Mouse (Mus musculus) ovary, postnatal 36 days (tissue): Measurements from ENCODE around the gene Cntd1.
"Not testable (repeated sequence)": the region's sequence is repeated elsewhere in the genome, so short reads cannot be mapped to it uniquely, and the experiment has no call there.

ENCODE experiments used
- DNase-seq: peaks from one replicate; pipeline ENCODE4 v3.0.0; 2022; ENCODE audit warnings: low spot score, mixed read lengths

Cntd1 gene

DNA sequence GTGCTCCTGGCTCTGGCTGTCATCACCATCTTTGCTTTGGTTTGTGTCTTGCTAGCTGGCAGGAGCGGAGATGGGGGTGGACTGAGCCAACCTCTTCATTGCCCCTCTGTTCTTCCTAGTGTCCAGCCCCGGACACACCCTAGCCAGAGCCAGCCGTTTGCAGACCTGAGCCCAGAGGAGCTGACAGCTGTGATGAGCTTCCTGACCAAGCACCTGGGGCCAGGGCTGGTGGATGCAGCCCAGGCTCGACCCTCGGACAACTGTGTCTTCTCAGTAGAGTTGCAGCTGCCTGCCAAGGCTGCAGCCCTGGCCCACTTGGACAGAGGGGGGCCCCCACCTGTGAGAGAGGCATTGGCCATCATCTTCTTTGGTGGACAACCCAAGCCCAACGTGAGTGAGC lies 52.1 kb downstream of the Cntd1 start:
- not testable (repeated sequence) for DNase-seq

DNA sequence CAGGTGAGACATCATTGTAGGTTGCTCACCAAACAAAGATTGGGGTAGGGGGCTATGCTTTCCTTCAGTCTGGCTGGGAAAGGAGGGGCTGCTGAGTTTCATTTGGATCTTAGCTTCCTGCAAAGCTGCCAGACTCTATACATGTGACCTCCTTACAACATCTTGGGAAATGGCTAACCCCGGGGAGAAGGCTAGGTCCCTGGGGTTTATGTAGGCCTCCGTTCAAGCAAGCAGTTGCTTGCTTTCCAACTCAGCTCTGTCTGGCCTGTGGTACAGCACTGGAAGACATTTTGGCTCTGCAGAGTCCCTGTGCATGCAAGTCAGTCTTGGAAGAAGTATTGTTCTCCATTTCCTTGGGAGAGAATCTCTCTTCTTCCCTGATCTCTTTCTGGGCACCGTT lies 53.7 kb downstream of the Cntd1 start:
- peak; percentile 26 for DNase-seq

DNA sequence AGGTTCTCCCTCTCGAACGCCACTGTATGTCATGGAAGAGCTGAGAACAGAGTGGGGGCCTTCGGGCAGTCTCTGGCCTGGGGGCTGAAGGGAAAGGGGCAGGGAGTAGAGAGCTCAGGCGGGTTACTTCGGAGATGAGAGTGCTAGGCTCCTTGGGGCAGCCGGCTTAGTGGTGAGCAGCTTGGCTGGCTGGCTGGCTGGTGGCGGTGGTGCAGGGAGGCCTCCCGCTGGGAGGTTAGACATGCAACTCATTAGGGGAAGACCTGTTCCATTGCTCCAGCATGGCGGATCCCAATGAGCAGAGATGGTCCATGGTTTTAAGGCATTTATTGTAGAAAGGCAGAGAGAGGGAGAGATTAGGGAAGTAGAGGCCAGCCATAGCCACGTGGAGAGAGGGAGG lies 55.2 kb downstream of the Cntd1 start:
- DNase-seq = no peak

DNA sequence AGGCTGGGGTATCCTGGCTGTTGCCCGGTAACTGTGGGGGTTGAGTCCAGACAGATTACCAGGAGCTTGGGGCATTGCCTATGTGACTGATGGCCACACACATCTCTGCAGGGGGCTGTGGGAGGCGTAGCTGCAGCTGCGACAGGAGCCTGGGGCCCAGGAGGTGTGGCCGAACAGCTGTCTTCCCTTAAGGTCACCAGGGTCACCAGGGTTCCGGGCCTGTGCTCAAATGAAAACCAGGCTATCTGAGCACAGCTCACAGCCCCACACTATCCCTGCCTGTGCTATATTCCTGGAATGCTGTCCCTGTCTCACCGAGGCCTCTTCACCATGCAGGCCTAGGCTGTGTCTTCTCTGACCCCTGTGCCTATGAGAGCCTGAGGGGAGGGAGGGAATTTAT lies 55.7 kb downstream of the Cntd1 start:
- DNase-seq = no peak

DNA sequence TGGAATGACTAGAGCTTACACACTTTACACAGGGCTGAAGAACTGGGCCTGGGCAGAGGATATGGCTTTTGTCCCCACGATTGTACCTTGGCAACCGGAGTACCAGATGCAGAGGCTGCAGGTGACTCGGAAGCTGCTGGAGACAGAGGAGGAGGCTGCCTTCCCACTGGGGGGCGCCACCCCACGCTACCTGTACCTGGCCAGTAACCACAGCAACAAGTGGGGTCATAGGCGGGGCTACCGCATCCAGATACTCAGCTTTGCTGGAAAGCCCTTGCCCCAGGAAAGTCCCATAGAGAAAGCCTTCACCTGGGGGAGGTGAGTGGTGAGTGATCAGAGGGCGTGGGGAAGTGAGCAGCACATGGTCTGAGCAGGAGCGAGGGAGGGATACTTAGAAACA lies 56.9 kb downstream of the Cntd1 start:
- DNase-seq = no peak

DNA sequence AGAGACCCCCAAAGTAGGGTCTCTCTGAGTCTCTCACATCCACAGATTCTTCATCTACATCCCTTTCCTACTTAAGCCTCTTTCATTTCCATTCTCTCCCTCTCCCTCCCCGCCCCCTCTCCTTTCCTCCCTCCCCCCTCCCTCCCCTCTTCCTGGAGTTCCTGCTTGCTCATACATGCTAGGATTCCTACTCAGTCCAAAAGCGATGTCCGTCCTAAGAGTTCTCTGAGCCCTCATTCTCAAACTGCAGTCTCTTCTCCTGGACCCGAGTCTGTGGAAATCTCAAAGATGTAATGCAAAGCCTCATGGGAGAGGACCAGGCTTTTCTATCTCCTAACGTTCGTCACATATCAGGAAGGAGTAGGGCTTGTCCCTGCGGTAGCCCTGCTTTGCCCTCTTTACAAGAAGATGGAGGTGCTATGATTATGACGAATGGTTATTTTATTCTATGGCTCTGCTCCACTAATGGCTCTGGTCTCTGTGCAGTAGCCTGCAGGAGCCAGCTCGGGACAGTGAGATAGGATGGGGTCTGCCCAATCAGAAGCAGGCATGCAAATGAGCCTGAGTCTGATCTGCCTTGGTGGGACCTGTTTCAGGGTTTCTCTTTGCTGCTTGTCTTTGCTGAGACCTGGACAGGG lies 59.4 kb downstream of the Cntd1 start:
- no peak for DNase-seq
